Mouse (Mus musculus): ENCODE data around the gene Nck2.

DNA sequence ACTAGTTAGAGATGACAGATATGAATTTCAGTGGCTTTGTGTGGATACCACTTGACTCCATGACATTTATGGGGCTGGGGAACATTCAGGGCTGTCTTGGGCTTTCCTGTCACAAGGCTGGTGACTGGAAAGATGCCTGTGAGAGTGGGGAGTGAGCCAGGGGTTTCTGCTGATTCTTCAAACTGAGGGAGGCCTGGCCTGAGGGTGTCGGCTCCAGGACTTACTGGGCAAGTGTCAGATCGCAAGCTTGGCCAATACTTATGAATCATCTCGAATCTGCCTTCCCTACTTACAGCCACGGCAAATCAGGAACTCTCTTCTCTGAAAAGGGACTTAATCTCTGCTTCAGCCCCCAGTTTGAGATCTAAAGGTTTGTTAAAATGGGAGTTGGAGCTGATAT is 18.3 kb downstream of the Nck2 start:
- no peak for TF ChIP-seq GATA1 (IDR thresholded peaks at IDR 0.05; ENCODE audit: low read length)
- no peak for TF ChIP-seq TAL1 (IDR thresholded peaks at IDR 0.05; ENCODE audit: low read length)
